Comparison of ENCODE assay signal across 17 mouse cellular contexts in genomic region chr6:127349479-127350110, GRCm38 (mm10).
DNase-seq lines count a peak whose midpoint lies in the region; ATAC-seq and TF ChIP-seq lines count a peak whose summit lies in the region.
"Had no signal": no experiment of that assay in that cellular context is flagged by ENCODE, and none has a peak within 500 bp of the region (broad histone marks: within the 10 kb centered on the region; RNA-seq: fewer than 3 reads in every experiment).

No protein-coding gene starts in this region.

- no peak overlapping the region for H3K4me2 ChIP-seq in hindbrain, embryonic 16.5 days (ENCODE audit: low read length)
- H3K4me2 ChIP-seq in lung, postnatal 0 days (replicated peaks; ENCODE audit: low read depth, low read length) = no peak overlapping the region
- H3K4me2 ChIP-seq in embryonic facial prominence, embryonic 11.5 days (ENCODE audit: low read depth, low read length) = no peak overlapping the region
- H3K4me2 ChIP-seq: heart, embryonic 12.5 days; liver, embryonic 13.5 days had no signal

- H3K27me3 ChIP-seq in hindbrain, embryonic 10.5 days (ENCODE audit: insufficient read depth, poor library complexity, severe bottlenecking) = peaks cover 34% of the 10 kb centered on the region
- H3K27me3 ChIP-seq in hindbrain, embryonic 16.5 days (replicated peaks; ENCODE audit: control insufficient read depth, insufficient read depth, low read length) = no peaks in the 10 kb centered on the region; the same call in 1 of the 2 replicates
- no peaks in the 10 kb centered on the region for H3K27me3 ChIP-seq in lung, postnatal 0 days (replicated peaks; ENCODE audit: insufficient read depth, low read length)
- H3K27me3 ChIP-seq in embryonic facial prominence, embryonic 11.5 days (ENCODE audit: control insufficient read depth, insufficient read depth, low read length) = no peaks in the 10 kb centered on the region
- H3K27me3 ChIP-seq in limb, embryonic 10.5 days (ENCODE audit: low read depth, poor library complexity, severe bottlenecking) = no peaks in the 10 kb centered on the region
- H3K27me3 ChIP-seq: heart, embryonic 12.5 days; liver, embryonic 13.5 days had no signal

- 35% methylated on average over 12 of the region's 12 CpGs for WGBS in hindbrain, embryonic 10.5 days
- WGBS in hindbrain, embryonic 16.5 days = 29% methylated on average over 12 of the region's 12 CpGs
- WGBS in lung, postnatal 0 days = 27% methylated on average over 12 of the region's 12 CpGs
- 28% methylated on average over 12 of the region's 12 CpGs for WGBS in embryonic facial prominence, embryonic 11.5 days
- 58% methylated on average over 12 of the region's 12 CpGs for WGBS in limb, embryonic 10.5 days

- H3K4me3 ChIP-seq in hindbrain, embryonic 10.5 days = no peak overlapping the region
- H3K4me3 ChIP-seq in hindbrain, embryonic 16.5 days (ENCODE audit: low read length) = no peak overlapping the region
- H3K4me3 ChIP-seq in lung, postnatal 0 days (ENCODE audit: low read depth, low read length) = no peak overlapping the region
- H3K4me3 ChIP-seq in embryonic facial prominence, embryonic 11.5 days (ENCODE audit: low read depth, low read length) = no peak overlapping the region
- H3K4me3 ChIP-seq in limb, embryonic 10.5 days = no peak overlapping the region
- H3K4me3 ChIP-seq: gastrocnemius, adult 2 months; heart, embryonic 12.5 days; liver, embryonic 13.5 days; megakaryocyte, embryonic 14.5 days; myocyte had no signal

- no peak overlapping the region for H3K9ac ChIP-seq in hindbrain, embryonic 16.5 days (ENCODE audit: low read depth, low read length)
- H3K9ac ChIP-seq in lung, postnatal 0 days (replicated peaks; ENCODE audit: low read depth) = no peak overlapping the region
- H3K9ac ChIP-seq in embryonic facial prominence, embryonic 11.5 days (replicated peaks; ENCODE audit: low read length) = no peak overlapping the region
- H3K9ac ChIP-seq: heart, embryonic 12.5 days; liver, embryonic 13.5 days had no signal

- H3K36me3 ChIP-seq in hindbrain, embryonic 10.5 days = no peaks in the 10 kb centered on the region
- H3K36me3 ChIP-seq in hindbrain, embryonic 16.5 days (ENCODE audit: control insufficient read depth, insufficient read depth, low read length) = no peaks in the 10 kb centered on the region
- H3K36me3 ChIP-seq in lung, postnatal 0 days (ENCODE audit: insufficient read depth, low read length) = no peaks in the 10 kb centered on the region
- H3K36me3 ChIP-seq in embryonic facial prominence, embryonic 11.5 days (replicated peaks; ENCODE audit: control insufficient read depth, insufficient read depth, low read depth, low read length) = no peaks in the 10 kb centered on the region
- no peaks in the 10 kb centered on the region for H3K36me3 ChIP-seq in limb, embryonic 10.5 days
- H3K36me3 ChIP-seq: heart, embryonic 12.5 days; liver, embryonic 13.5 days had no signal

- DNase-seq in hindbrain, embryonic 10.5 days (ENCODE audit: low spot score) = no peak
- DNase-seq in lung, postnatal 0 days (ENCODE audit: low spot score) = peak; percentile 63
- no peak for DNase-seq in lung, adult 18-20 months
- DNase-seq in embryonic facial prominence, embryonic 11.5 days (ENCODE audit: low spot score) = peak; percentile 33
- DNase-seq in limb, embryonic 10.5 days (ENCODE audit: low spot score) = no peak
- no peak for DNase-seq in cerebellum, postnatal 36 days
- DNase-seq: adrenal gland, adult 8-10 months; cerebellum, adult 9-11 months; gastrocnemius, adult 2 months; liver, embryonic 13.5 days; spleen, adult 18-20 months; thymus, adult 2 months had no signal

- no peak for ATAC-seq in hindbrain, embryonic 16.5 days
- peak; percentile 52 for ATAC-seq in lung, postnatal 0 days
- no peak for ATAC-seq in embryonic facial prominence, embryonic 11.5 days (replicated peaks; ENCODE audit: insufficient number of reproducible peaks, low FRiP score, low TSS enrichment, low read depth)
- no peak for ATAC-seq in erythroid progenitor cell, adult 5-6 weeks (replicated peaks; ENCODE audit: low FRiP score, poor library complexity, severe bottlenecking)

- peak overlapping the region; percentile 66 for H3K27ac ChIP-seq in hindbrain, embryonic 10.5 days
- H3K27ac ChIP-seq in hindbrain, embryonic 16.5 days (ENCODE audit: low read depth, low read length) = no peak overlapping the region
- H3K27ac ChIP-seq in lung, postnatal 0 days (ENCODE audit: low read length) = peak overlapping the region; percentile 14; the same call in 1 of the 2 replicates
- no peak overlapping the region for H3K27ac ChIP-seq in embryonic facial prominence, embryonic 11.5 days (replicated peaks; ENCODE audit: low read depth, low read length)
- peak overlapping the region; percentile 4; the same call in 1 of the 2 replicates for H3K27ac ChIP-seq in limb, embryonic 10.5 days
- H3K27ac ChIP-seq: gastrocnemius, adult 2 months had no signal

- peaks cover 8% of the 10 kb centered on the region; the same call in 1 of the 2 replicates for H3K9me3 ChIP-seq in hindbrain, embryonic 10.5 days
- H3K9me3 ChIP-seq in hindbrain, embryonic 16.5 days (ENCODE audit: control insufficient read depth, low read length) = no peaks in the 10 kb centered on the region; the same call in 1 of the 2 replicates
- no peaks in the 10 kb centered on the region for H3K9me3 ChIP-seq in lung, postnatal 0 days (ENCODE audit: low read length)
- no peaks in the 10 kb centered on the region for H3K9me3 ChIP-seq in embryonic facial prominence, embryonic 11.5 days (replicated peaks; ENCODE audit: control insufficient read depth, low read length)
- no peaks in the 10 kb centered on the region for H3K9me3 ChIP-seq in limb, embryonic 10.5 days (replicated peaks)

- no peak for TF ChIP-seq CTCF in lung, postnatal 0 days (IDR thresholded peaks at IDR 0.05)

- H3K4me1 ChIP-seq in hindbrain, embryonic 10.5 days (replicated peaks) = peaks cover 30% of the 10 kb centered on the region
- no peaks in the 10 kb centered on the region for H3K4me1 ChIP-seq in hindbrain, embryonic 16.5 days (ENCODE audit: control insufficient read depth, insufficient read depth, low read depth, low read length)
- peaks cover 5% of the 10 kb centered on the region; the same call in 1 of the 2 replicates for H3K4me1 ChIP-seq in lung, postnatal 0 days (ENCODE audit: insufficient read depth, low read depth, low read length)
- H3K4me1 ChIP-seq in embryonic facial prominence, embryonic 11.5 days (ENCODE audit: control insufficient read depth, insufficient read depth, low read length) = peaks cover 6% of the 10 kb centered on the region; the same call in 1 of the 2 replicates
- peaks cover 9% of the 10 kb centered on the region for H3K4me1 ChIP-seq in limb, embryonic 10.5 days

- TF ChIP-seq EP300 in lung, postnatal 0 days (IDR thresholded peaks at IDR 0.05) = no peak

Comparison
In these comparisons a context has a peak if more than half of its experiments do, and no peak if none do; other contexts are left out.
1. DNase-seq: peak in lung, postnatal 0 days (single experiment) and embryonic facial prominence, embryonic 11.5 days (single experiment); none in hindbrain, embryonic 10.5 days (single experiment), lung, adult 18-20 months (0 of 2), limb, embryonic 10.5 days (single experiment) and cerebellum, postnatal 36 days (0 of 2).
2. H3K27ac ChIP-seq: peak in hindbrain, embryonic 10.5 days (single experiment), lung, postnatal 0 days (single experiment) and limb, embryonic 10.5 days (single experiment); none in hindbrain, embryonic 16.5 days (single experiment) and embryonic facial prominence, embryonic 11.5 days (single experiment).